Mouse (Mus musculus) forebrain, embryonic 13.5 days (tissue): ENCODE measurements around the gene Atp2a1. TPM values are rescaled to one million over a fixed set of nuclear protein-coding genes. Genes with fewer than 3 reads are reported as not detected.
A peak's percentile ranks its signal among the peaks of the same experiment; 100 is the strongest.
"Not testable (repeated sequence)": the region's sequence is repeated elsewhere in the genome, so short reads cannot be mapped to it uniquely, and the experiment has no call there.

ENCODE experiments used
- ATAC-seq: fragments of 200-750 bp; cut with Nextera tagmentation; 2 replicates; pipeline ENCODE4 v1.8.0; 2017
- H3K27ac ChIP-seq: fragments of 300-500 bp; sonication (generic); 2 replicates; pipeline ENCODE4 v1.5.1; 2015; ENCODE audit warnings: inconsistent platforms, mild to moderate bottlenecking, moderate library complexity
- H3K27me3 ChIP-seq: fragments of 300-500 bp; sonication (generic); 2 replicates; pipeline ENCODE4 v1.6.1; 2015; ENCODE audit warnings: mild to moderate bottlenecking, inconsistent platforms
- H3K36me3 ChIP-seq: fragments of 300-500 bp; sonication (generic); 2 replicates; pipeline ENCODE4 v1.6.1; 2015; ENCODE audit warnings: mild to moderate bottlenecking, inconsistent platforms; ENCODE audit not compliant: poor library complexity, severe bottlenecking
- H3K4me1 ChIP-seq: fragments of 300-500 bp; sonication (generic); 2 replicates; pipeline ENCODE4 v1.6.1; 2015; ENCODE audit warnings: inconsistent platforms
- H3K4me2 ChIP-seq: fragments of 300-500 bp; sonication (generic); 2 replicates; pipeline ENCODE4 v1.6.1; 2015; ENCODE audit warnings: inconsistent platforms, mild to moderate bottlenecking, moderate library complexity
- H3K4me3 ChIP-seq: fragments of 300-500 bp; sonication (generic); 2 replicates; pipeline ENCODE4 v1.5.1; 2015; ENCODE audit warnings: mild to moderate bottlenecking, inconsistent platforms
- H3K9ac ChIP-seq: fragments of 300-500 bp; sonication (generic); 2 replicates; pipeline ENCODE4 v1.6.1; 2015; ENCODE audit warnings: mild to moderate bottlenecking, inconsistent platforms
- H3K9me3 ChIP-seq: fragments of 300-500 bp; sonication (generic); replicated peaks from 2 replicates; pipeline ENCODE4 v1.6.1; 2016; ENCODE audit warnings: inconsistent platforms
- WGBS: fragments of 180-500 bp; shearing (Covaris S2); methylation state at CpG from one replicate; pipeline ENCODE4 v1.1.7; 2015; 5-methylcytosine and 5-hydroxymethylcytosine counted together
- polyA plus RNA-seq: library from polyadenylated mRNA; unstranded; fragments of >200 nt; fragmentation: Nextera tagmentation; extraction: Ambion mirVana; gene quantifications from 2 replicates; pipeline ENCODE4 v1.2.1, GENCODE M21; 2015

Atp2a1 gene
- polyA plus RNA-seq, 1 experiment from 2014 or later, result 0.32 TPM

GRCm38 (mm10) chr7:126418496-126418895 is 44.4 kb downstream of the Atp2a1 start:
- no peak for ATAC-seq
- Histone ChIP-seq H3K36me3 (no peaks in the 10 kb centered on the region), H3K4me1 (peaks cover 12% of the 10 kb centered on the region; the same call in 1 of the 2 replicates), H3K4me3 (no peak overlapping the region), H3K9me3 (no peaks in the 10 kb centered on the region), H3K4me2 (no peak overlapping the region), H3K27ac (no peak overlapping the region), H3K27me3 (no peaks in the 10 kb centered on the region), H3K9ac (no peak overlapping the region)
- WGBS, result 66% methylated on average over 3 of the region's 3 CpGs

DNA sequence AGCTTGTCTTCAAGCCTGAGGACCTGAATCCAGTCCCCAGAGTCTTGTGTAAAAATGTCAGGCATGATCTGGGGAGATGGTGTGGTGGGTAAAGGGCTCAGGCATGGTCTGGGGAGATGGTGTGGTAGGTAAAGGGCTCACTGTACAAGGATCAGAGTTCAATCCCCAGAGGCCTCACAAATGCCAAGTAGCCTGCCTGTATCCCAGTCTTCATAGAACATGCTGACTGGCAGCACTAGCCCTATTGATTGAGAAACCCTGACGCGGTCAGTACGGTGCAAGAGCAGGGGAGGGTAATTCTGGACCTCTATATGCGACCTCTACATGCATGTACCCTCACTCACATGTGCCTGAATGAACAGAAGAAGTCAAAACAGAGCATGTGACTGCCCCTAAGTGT is 45.3 kb downstream of the Atp2a1 start:
- Histone ChIP-seq H3K4me1 (peaks cover 12% of the 10 kb centered on the region; the same call in 1 of the 2 replicates), H3K9ac (no peak overlapping the region), H3K4me3 (no peak overlapping the region), H3K27ac (no peak overlapping the region), H3K4me2 (no peak overlapping the region), H3K9me3 (no peaks in the 10 kb centered on the region), H3K27me3 (no peaks in the 10 kb centered on the region), H3K36me3 (no peaks in the 10 kb centered on the region)
- no peak for ATAC-seq
- WGBS, result 64% methylated on average over 4 of the region's 4 CpGs

DNA sequence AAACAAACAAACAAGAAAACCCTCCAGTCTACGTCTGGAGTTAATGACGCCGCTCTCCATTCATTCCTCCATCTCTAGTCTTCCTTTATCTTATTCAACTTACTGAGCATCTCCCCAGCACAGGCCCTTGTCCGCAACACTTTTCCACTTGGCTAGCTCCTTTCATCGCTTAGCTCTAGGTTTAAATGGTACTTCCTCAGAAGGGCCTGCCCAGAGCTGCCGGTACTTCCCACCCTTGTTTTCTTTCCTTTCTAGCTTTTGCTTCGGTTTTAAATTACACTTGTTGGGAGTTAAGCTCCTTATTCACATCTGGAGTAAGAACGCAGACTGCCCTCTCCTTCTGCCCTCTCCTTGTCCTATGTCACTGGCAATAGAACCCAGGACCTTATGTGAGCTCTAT is 45.9 kb downstream of the Atp2a1 start:
- H3K27me3 ChIP-seq, result no peaks in the 10 kb centered on the region
- H3K36me3 ChIP-seq, result no peaks in the 10 kb centered on the region
- H3K9me3 ChIP-seq, result no peaks in the 10 kb centered on the region
- no peak overlapping the region for H3K4me2 ChIP-seq
- H3K4me3 ChIP-seq, result no peak overlapping the region
- H3K27ac ChIP-seq, result no peak overlapping the region
- ATAC-seq, result no peak
- 3% methylated on average over 8 of the region's 8 CpGs for WGBS
- no peak overlapping the region for H3K9ac ChIP-seq
- peaks cover 12% of the 10 kb centered on the region; the same call in 1 of the 2 replicates for H3K4me1 ChIP-seq

GRCm38 (mm10) chr7:126416615-126417014 is 46.3 kb downstream of the Atp2a1 start:
- ATAC-seq, result no peak
- no peak overlapping the region for H3K27ac ChIP-seq
- 50% methylated on average over 2 of the region's 2 CpGs for WGBS

DNA sequence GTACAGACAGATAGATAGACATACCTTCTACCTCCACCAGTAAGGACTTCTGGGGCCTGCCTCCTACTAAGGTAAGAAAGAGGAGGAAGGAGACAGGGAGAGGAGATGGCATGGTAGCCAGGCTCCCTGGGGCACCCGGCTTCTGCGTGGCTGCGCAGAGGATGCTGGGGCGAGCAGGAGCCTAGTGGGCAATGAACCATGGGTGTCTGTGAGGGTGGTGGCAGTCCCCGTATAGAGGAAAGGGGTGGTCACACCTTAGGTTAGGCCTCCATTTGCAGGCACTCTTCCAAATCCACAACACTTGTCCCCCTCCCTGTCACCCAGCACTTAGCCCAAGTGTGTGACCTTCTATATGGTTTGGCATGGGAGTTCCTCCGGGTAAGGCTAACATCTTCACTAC is 48.2 kb downstream of the Atp2a1 start, which contains the start of gene Cd19:
Gene Cd19, minus strand, starts transcription at position 165 of the 400 bp plus-strand sequence.
- Histone ChIP-seq H3K9ac (no peak within 1 kb of the TSS), H3K4me2 (no peak within 1 kb of the TSS), H3K27me3 (no peaks in the 10 kb centered on the region), H3K4me3 (no peak within 1 kb of the TSS), H3K36me3 (no peaks in the 10 kb centered on the region), H3K27ac (no peak within 1 kb of the TSS), H3K4me1 (peaks cover 12% of the 10 kb centered on the region; the same call in 1 of the 2 replicates), H3K9me3 (no peaks in the 10 kb centered on the region)
- ATAC-seq, result no peak
- 92% methylated on average over 6 of the region's 6 CpGs for WGBS

More at GRCm38 (mm10) chr7:126416615-126417014, 46.3 kb downstream of the Atp2a1 start:
- no peak overlapping the region for H3K4me3 ChIP-seq
- no peak overlapping the region for H3K4me2 ChIP-seq
- H3K9me3 ChIP-seq, result no peaks in the 10 kb centered on the region
- 0 out of 2 replicates have a peak overlapping the region, but pooled peaks have one; percentile 5 for H3K9ac ChIP-seq
- H3K4me1 ChIP-seq, result peaks cover 12% of the 10 kb centered on the region; the same call in 1 of the 2 replicates
- H3K27me3 ChIP-seq, result no peaks in the 10 kb centered on the region
- H3K36me3 ChIP-seq, result no peaks in the 10 kb centered on the region

GRCm38 (mm10) chr7:126411061-126411460 is 51.8 kb downstream of the Atp2a1 start:
- 95% methylated on average over 4 of the region's 4 CpGs for WGBS

GRCm38 (mm10) chr7:126408686-126409085 is 54.2 kb downstream of the Atp2a1 start:
- Histone ChIP-seq H3K9me3 (no peaks in the 10 kb centered on the region), H3K27me3 (no peaks in the 10 kb centered on the region), H3K4me1 (no peaks in the 10 kb centered on the region), H3K4me3 (no peak overlapping the region), H3K36me3 (no peaks in the 10 kb centered on the region), H3K4me2 (no peak overlapping the region), H3K27ac (no peak overlapping the region), H3K9ac (no peak overlapping the region)
- no peak for ATAC-seq
- 78% methylated on average over 2 of the region's 2 CpGs for WGBS

More at GRCm38 (mm10) chr7:126411061-126411460, 51.8 kb downstream of the Atp2a1 start:
- H3K4me2 ChIP-seq, result no peak overlapping the region
- H3K4me3 ChIP-seq, result no peak overlapping the region
- H3K4me1 ChIP-seq, result no peaks in the 10 kb centered on the region
- H3K9ac ChIP-seq, result no peak overlapping the region
- no peaks in the 10 kb centered on the region for H3K27me3 ChIP-seq
- no peaks in the 10 kb centered on the region for H3K9me3 ChIP-seq
- no peaks in the 10 kb centered on the region for H3K36me3 ChIP-seq
- H3K27ac ChIP-seq, result no peak overlapping the region
- ATAC-seq, result no peak

DNA sequence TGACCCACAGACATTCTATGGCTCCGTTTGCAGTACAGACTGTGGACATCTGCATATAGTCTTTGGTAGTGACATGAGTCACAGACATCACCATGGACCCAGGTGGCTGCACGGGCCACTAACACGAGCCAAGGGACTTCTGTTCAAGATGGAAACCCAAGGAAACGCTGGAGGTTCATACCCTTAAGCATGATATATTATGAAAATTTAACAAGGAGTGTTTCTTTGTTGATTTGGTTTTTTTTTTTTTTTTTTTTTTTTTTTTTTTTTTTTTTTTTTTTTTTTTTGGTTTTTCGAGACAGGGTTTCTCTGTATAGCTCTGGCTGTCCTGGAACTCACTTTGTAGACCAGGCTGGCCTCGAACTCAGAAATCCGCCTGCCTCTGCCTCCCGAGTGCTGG is 60.4 kb downstream of the Atp2a1 start:
- ATAC-seq, H3K27me3 ChIP-seq: not testable (repeated sequence)

DNA sequence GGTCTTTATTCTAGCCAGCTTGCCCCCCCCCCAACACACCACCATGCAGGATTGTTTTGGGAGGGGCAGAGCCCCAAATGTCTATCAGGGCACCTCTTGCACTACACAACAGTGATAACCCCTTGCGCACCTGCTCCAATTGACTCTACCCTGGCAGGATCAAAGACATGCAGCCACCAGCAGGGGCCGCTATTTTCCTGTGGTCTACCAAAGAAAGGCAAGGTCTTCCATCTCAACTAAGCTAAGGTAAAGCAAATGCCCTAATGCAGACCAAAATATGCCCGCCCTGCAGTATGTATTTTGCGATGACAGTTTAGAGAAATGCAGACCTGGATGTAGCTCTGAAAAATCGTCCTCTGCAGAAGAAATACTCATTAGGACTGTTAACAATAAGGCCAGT is 63.4 kb downstream of the Atp2a1 start:
- Histone ChIP-seq H3K27ac (no peak overlapping the region), H3K27me3 (no peaks in the 10 kb centered on the region), H3K9ac (no peak overlapping the region), H3K4me2 (no peak overlapping the region), H3K4me3 (no peak overlapping the region), H3K36me3 (no peaks in the 10 kb centered on the region), H3K4me1 (peaks cover 16% of the 10 kb centered on the region), H3K9me3 (no peaks in the 10 kb centered on the region)
- no peak for ATAC-seq
- 8% methylated on average over 5 of the region's 5 CpGs for WGBS

More for the DNA sequence above, 60.4 kb downstream of the Atp2a1 start:
- not testable (repeated sequence) for H3K4me1 ChIP-seq, H3K9me3 ChIP-seq, H3K4me3 ChIP-seq, H3K4me2 ChIP-seq, H3K27ac ChIP-seq, H3K36me3 ChIP-seq, H3K9ac ChIP-seq
- 87% methylated on average over 8 of the region's 8 CpGs for WGBS

GRCm38 (mm10) chr7:126397822-126398221 is 65.1 kb downstream of the Atp2a1 start:
- H3K4me3 ChIP-seq, result no peak overlapping the region
- over 99% methylated on average over 4 of the region's 4 CpGs for WGBS

DNA sequence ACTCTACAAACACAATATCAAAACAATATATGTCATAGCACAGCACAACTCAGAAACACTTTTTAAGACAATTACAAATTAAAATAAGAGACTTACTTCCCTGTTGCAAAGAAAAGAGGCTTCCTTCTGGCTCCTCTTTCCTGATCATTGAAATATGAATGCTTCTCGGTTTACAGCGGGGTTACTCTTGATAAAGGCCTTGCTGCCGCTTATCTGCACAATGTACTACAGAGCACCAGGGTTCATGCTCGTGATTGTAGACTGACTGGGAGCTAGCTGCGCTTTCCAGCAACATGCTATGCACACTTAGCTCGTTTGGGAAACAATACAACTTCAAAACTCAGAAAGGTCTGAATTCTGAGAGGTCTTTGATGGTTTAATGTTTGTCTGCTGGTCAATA is 65.7 kb downstream of the Atp2a1 start:
- H3K4me3 ChIP-seq, result no peak overlapping the region
- H3K9me3 ChIP-seq, result no peaks in the 10 kb centered on the region
- no peak for ATAC-seq
- H3K36me3 ChIP-seq, result peaks cover 3% of the 10 kb centered on the region; the same call in 1 of the 2 replicates
- H3K27me3 ChIP-seq, result no peaks in the 10 kb centered on the region
- H3K4me2 ChIP-seq, result peak overlapping the region; percentile 37
- no peak overlapping the region for H3K27ac ChIP-seq
- 49% methylated on average over 6 of the region's 6 CpGs for WGBS
- H3K9ac ChIP-seq, result no peak overlapping the region
- H3K4me1 ChIP-seq, result peaks cover 16% of the 10 kb centered on the region

More at GRCm38 (mm10) chr7:126397822-126398221, 65.1 kb downstream of the Atp2a1 start:
- no peak overlapping the region for H3K4me2 ChIP-seq
- no peak overlapping the region for H3K27ac ChIP-seq
- no peaks in the 10 kb centered on the region for H3K9me3 ChIP-seq
- H3K4me1 ChIP-seq, result peaks cover 16% of the 10 kb centered on the region
- no peak overlapping the region for H3K9ac ChIP-seq
- no peak for ATAC-seq
- no peaks in the 10 kb centered on the region for H3K27me3 ChIP-seq
- H3K36me3 ChIP-seq, result peaks cover 3% of the 10 kb centered on the region; the same call in 1 of the 2 replicates

GRCm38 (mm10) chr7:126396298-126397119 is 66.4 kb downstream of the Atp2a1 start, which contains the start of gene Nfatc2ip:
TSS of gene Nfatc2ip (minus strand) at chr7:126396737.
- Histone ChIP-seq H3K9ac (peak within 1 kb of the TSS; percentile 80), H3K4me3 (peak within 1 kb of the TSS; percentile 72), H3K27me3 (no peaks in the 10 kb centered on the region), H3K27ac (0 out of 2 replicates have a peak within 1 kb of the TSS, but pooled peaks have one; percentile 17), H3K9me3 (no peaks in the 10 kb centered on the region), H3K4me2 (peak within 1 kb of the TSS; percentile 78), H3K36me3 (peaks cover 8% of the 10 kb centered on the region), H3K4me1 (peaks cover 16% of the 10 kb centered on the region)
- ATAC-seq, result peak; percentile 100
- under 1% methylated on average over 59 of the region's 59 CpGs for WGBS
